Mouse (Mus musculus) cerebellum, adult 11-12 months (tissue): Measurements from ENCODE around the gene Crb2.

Experiments used
- DNase-seq: peaks from one replicate; pipeline ENCODE4 v3.0.0; 2022

Gene Crb2

GRCm38 (mm10) chr2:37776016-37776415 lies at the start of gene Crb2:
TSS of gene Crb2 (plus strand) at chr2:37776249.
- DNase-seq, result no peak

GRCm38 (mm10) chr2:37731241-37731801 lies 44.7 kb upstream of the Crb2 start:
- DNase-seq, result no peak

- DNase-seq, result no peak
Measured at GRCm38 (mm10) chr2:37734979-37735806, 40.9 kb upstream of the Crb2 start.

- no peak for DNase-seq
Measured at GRCm38 (mm10) chr2:37735807-37736188, 40.3 kb upstream of the Crb2 start.

- peak; percentile 71 for DNase-seq
Measured at GRCm38 (mm10) chr2:37741806-37742554, 34.1 kb upstream of the Crb2 start.

GRCm38 (mm10) chr2:37744773-37745395 lies 31.2 kb upstream of the Crb2 start:
- DNase-seq, result no peak

- no peak for DNase-seq
Measured at GRCm38 (mm10) chr2:37746293-37747049, 29.6 kb upstream of the Crb2 start.

- peak; percentile 54 for DNase-seq
Measured at GRCm38 (mm10) chr2:37747909-37748308, 28.1 kb upstream of the Crb2 start.

- DNase-seq, result peak; percentile 69
Measured at GRCm38 (mm10) chr2:37748442-37749066, 27.5 kb upstream of the Crb2 start.

- no peak for DNase-seq
Measured at GRCm38 (mm10) chr2:37749323-37749722, 26.7 kb upstream of the Crb2 start.

- DNase-seq, result no peak
Measured at GRCm38 (mm10) chr2:37751114-37751513, 24.9 kb upstream of the Crb2 start.

GRCm38 (mm10) chr2:37756220-37756930 lies 19.7 kb upstream of the Crb2 start:
- peak; percentile 97 for DNase-seq

GRCm38 (mm10) chr2:37757016-37757415 lies 19.0 kb upstream of the Crb2 start:
- DNase-seq, result no peak

GRCm38 (mm10) chr2:37757784-37758183 lies 18.3 kb upstream of the Crb2 start:
- DNase-seq, result no peak

- no peak for DNase-seq
Measured at GRCm38 (mm10) chr2:37758343-37759015, 17.6 kb upstream of the Crb2 start.

GRCm38 (mm10) chr2:37760633-37761032 lies 15.4 kb upstream of the Crb2 start:
- DNase-seq, result no peak

GRCm38 (mm10) chr2:37763638-37764037 lies 12.4 kb upstream of the Crb2 start:
- no peak for DNase-seq

- no peak for DNase-seq
Measured at GRCm38 (mm10) chr2:37764514-37764913, 11.5 kb upstream of the Crb2 start.

GRCm38 (mm10) chr2:37765082-37765483 lies 11.0 kb upstream of the Crb2 start:
- DNase-seq, result no peak

- DNase-seq, result no peak
Measured at GRCm38 (mm10) chr2:37766027-37766761, 9.9 kb upstream of the Crb2 start.
